Mouse (Mus musculus): ENCODE results near the gene Scn5a. TPM values are rescaled to one million over a fixed set of nuclear protein-coding genes. Genes with fewer than 3 reads are reported as not detected.

Gene Scn5a
- total RNA-seq (2021) = 100 to 1,000 TPM; 127 to 161 TPM

GRCm38 (mm10) chr9:119578636-119579438 is at the start of gene Scn5a:
TSS of gene Scn5a (minus strand) at chr9:119579016.
- intact Hi-C loops (cut with DNase I) = loop anchor here (2.0 kb wide), 1 partner anchor 16 kb away; no protein-coding TSS in a partner anchor
- no peak for DNase-seq

GRCm38 (mm10) chr9:119627227-119627626 is 48.4 kb upstream of the Scn5a start:
- no peak for DNase-seq
- intact Hi-C loops (cut with DNase I) = no loop called here

GRCm38 (mm10) chr9:119624151-119624550 is 45.3 kb upstream of the Scn5a start:
- intact Hi-C loops (cut with DNase I) = no loop called here

GRCm38 (mm10) chr9:119614798-119615197 is 36.0 kb upstream of the Scn5a start:
- no peak for DNase-seq
- intact Hi-C loops (cut with DNase I) = no loop called here

More at GRCm38 (mm10) chr9:119624151-119624550, 45.3 kb upstream of the Scn5a start:
- no peak for DNase-seq

- DNase-seq = no peak
- intact Hi-C loops (cut with DNase I) = no loop called here
Observed at GRCm38 (mm10) chr9:119610563-119611166, 31.8 kb upstream of the Scn5a start.

- intact Hi-C loops (cut with DNase I) = no loop called here
- no peak for DNase-seq
Observed at GRCm38 (mm10) chr9:119606906-119607305, 28.1 kb upstream of the Scn5a start.

GRCm38 (mm10) chr9:119604607-119605006 is 25.8 kb upstream of the Scn5a start:
- no peak for DNase-seq
- intact Hi-C loops (cut with DNase I) = no loop called here

GRCm38 (mm10) chr9:119598501-119598900 is 19.7 kb upstream of the Scn5a start:
- intact Hi-C loops (cut with DNase I) = no loop called here

GRCm38 (mm10) chr9:119597332-119597731 is 18.5 kb upstream of the Scn5a start:
- intact Hi-C loops (cut with DNase I) = no loop called here
- no peak for DNase-seq

More at GRCm38 (mm10) chr9:119598501-119598900, 19.7 kb upstream of the Scn5a start:
- no peak for DNase-seq

GRCm38 (mm10) chr9:119589592-119589991 is 10.8 kb upstream of the Scn5a start:
- no peak for DNase-seq
- intact Hi-C loops (cut with DNase I) = loop anchor here (10.0 kb wide), 1 partner anchor 305 kb away; the partner anchor contains the start of gene Wdr48

GRCm38 (mm10) chr9:119588763-119589449 is 10.1 kb upstream of the Scn5a start:
- DNase-seq = no peak
- intact Hi-C loops (cut with DNase I) = loop anchor here (10.0 kb wide), 1 partner anchor 306 kb away; the partner anchor contains the start of gene Wdr48

GRCm38 (mm10) chr9:119580668-119581067 is 1.9 kb upstream of the Scn5a start:
- peak; percentile 77 to 83 for DNase-seq
- intact Hi-C loops (cut with DNase I) = loop anchor here (1.0 to 10.0 kb wide), 4 partner anchors 115 to 314 kb away; partner anchors contain the start of gene Wdr48

GRCm38 (mm10) chr9:119580187-119580586 is 1.4 kb upstream of the Scn5a start:
- intact Hi-C loops (cut with DNase I) = loop anchor here (1.0 to 10.0 kb wide), 4 partner anchors 115 to 315 kb away; partner anchors contain the start of gene Wdr48
- DNase-seq = no peak

GRCm38 (mm10) chr9:119578311-119578635 is 543 bp downstream of the Scn5a start:
- intact Hi-C loops (cut with DNase I) = loop anchor here (2.0 kb wide), 1 partner anchor 15 kb away; no protein-coding TSS in a partner anchor
- no peak for DNase-seq

- intact Hi-C loops (cut with DNase I) = no loop called here
- DNase-seq = no peak
Observed at GRCm38 (mm10) chr9:119576977-119577376, 1.8 kb downstream of the Scn5a start.

GRCm38 (mm10) chr9:119575732-119576131 is 3.1 kb downstream of the Scn5a start:
- intact Hi-C loops (cut with DNase I) = no loop called here

GRCm38 (mm10) chr9:119574366-119574765 is 4.5 kb downstream of the Scn5a start:
- peak; percentile 48 to 64 for DNase-seq
- intact Hi-C loops (cut with DNase I) = no loop called here

More at GRCm38 (mm10) chr9:119575732-119576131, 3.1 kb downstream of the Scn5a start:
- DNase-seq = no peak

GRCm38 (mm10) chr9:119573009-119573408 is 5.8 kb downstream of the Scn5a start:
- no peak for DNase-seq
- intact Hi-C loops (cut with DNase I) = no loop called here

GRCm38 (mm10) chr9:119571411-119571888 is 7.4 kb downstream of the Scn5a start:
- intact Hi-C loops (cut with DNase I) = no loop called here
- no peak for DNase-seq

- no peak for DNase-seq
- intact Hi-C loops (cut with DNase I) = no loop called here
Observed at GRCm38 (mm10) chr9:119570652-119571051, 8.2 kb downstream of the Scn5a start.

GRCm38 (mm10) chr9:119568732-119569131 is 10.1 kb downstream of the Scn5a start:
- DNase-seq = no peak
- intact Hi-C loops (cut with DNase I) = loop anchor here (10.0 kb wide), 1 partner anchor 474 kb away; the partner anchor contains the start of gene Plcd1

Measured in heart, postnatal 36 days (tissue).